Mouse (Mus musculus): ENCODE data around the gene Cd209a. TPM values are rescaled to one million over a fixed set of nuclear protein-coding genes. Genes with fewer than 3 reads are reported as not detected.

Gene Cd209a
- polyA plus RNA-seq, 1 experiment, result not detected

DNA sequence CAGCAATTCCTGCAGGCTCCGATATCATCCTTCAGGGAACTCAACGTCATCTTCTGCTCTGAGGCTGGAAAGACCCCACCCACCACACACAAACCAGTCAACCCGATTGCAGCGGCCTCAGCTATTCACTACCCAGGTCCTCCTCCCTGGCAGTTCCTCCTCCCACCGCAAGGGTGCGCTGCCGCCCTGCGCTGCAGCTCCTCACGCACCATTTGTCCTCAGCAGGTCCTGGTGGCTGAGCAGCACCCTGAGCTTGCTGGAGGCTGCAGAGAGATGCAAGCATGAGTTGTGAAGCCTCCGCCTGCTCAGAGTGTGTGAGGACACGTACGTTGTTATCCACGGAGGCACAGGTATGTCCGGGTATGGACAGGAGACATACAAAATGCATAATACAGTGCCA, 30.2 kb downstream of the Cd209a start:
- peak overlapping the region; percentile 59; the same call in 1 of the 2 replicates for H3K4me3 ChIP-seq (ENCODE audit: control insufficient read depth, low read depth, low read length)
- no peak overlapping the region for H3K27ac ChIP-seq (ENCODE audit: control insufficient read depth, insufficient read depth, low read depth, low read length)
- no peaks in the 10 kb centered on the region for H3K36me3 ChIP-seq (ENCODE audit: control insufficient read depth, insufficient read depth, low read length)
- TF ChIP-seq POLR2A (IDR thresholded peaks at IDR 0.05; ENCODE audit: control insufficient read depth, low read depth, low read length) (no peak), CTCF (IDR thresholded peaks at IDR 0.05; ENCODE audit: control insufficient read depth, insufficient read depth, insufficient replicate concordance, low read depth, low read length) (peak; percentile 100)
- H3K4me1 ChIP-seq (ENCODE audit: control insufficient read depth, insufficient read depth, low read length), result peaks cover 13% of the 10 kb centered on the region
- no peaks in the 10 kb centered on the region for H3K27me3 ChIP-seq (ENCODE audit: control insufficient read depth, insufficient read depth, low read length)

DNA sequence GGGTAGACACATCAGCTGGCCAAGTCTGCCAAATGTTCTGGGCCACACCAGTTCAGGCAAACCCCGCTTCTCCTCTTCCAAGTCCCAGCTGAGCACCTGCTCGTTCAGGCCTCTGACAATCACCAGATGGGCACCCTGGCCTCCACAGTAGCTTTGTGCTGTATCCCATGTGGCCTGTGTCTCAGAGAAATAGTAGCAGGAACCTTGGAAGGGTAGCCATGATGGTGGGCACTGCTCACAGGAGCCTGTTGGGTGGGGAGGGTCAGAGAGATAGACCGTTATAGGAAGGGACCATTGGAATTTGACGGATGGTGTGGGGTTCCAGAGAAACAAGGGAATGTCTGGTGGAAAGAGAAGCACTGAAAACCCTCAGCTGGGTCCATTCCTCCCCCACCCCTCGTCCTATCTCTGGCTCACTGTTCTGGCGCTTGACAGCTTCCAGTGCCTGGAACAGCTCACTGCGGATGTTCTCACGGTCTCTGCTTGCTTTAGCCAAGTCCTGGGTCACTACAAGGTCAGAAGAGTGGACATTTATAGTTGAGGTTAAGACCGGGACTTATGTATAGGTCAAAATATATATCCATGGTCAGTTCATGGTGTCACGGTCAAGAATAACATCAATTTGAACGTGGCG, 31.3 kb downstream of the Cd209a start:
- H3K27me3 ChIP-seq (ENCODE audit: control insufficient read depth, insufficient read depth, low read length), result no peaks in the 10 kb centered on the region
- TF ChIP-seq CTCF (IDR thresholded peaks at IDR 0.05; ENCODE audit: control insufficient read depth, insufficient read depth, insufficient replicate concordance, low read depth, low read length) (no peak), POLR2A (IDR thresholded peaks at IDR 0.05; ENCODE audit: control insufficient read depth, low read depth, low read length) (no peak)
- H3K27ac ChIP-seq (ENCODE audit: control insufficient read depth, insufficient read depth, low read depth, low read length), result no peak overlapping the region
- H3K4me3 ChIP-seq (ENCODE audit: control insufficient read depth, low read depth, low read length), result peak overlapping the region; percentile 65
- peaks cover 13% of the 10 kb centered on the region for H3K4me1 ChIP-seq (ENCODE audit: control insufficient read depth, insufficient read depth, low read length)
- H3K36me3 ChIP-seq (ENCODE audit: control insufficient read depth, insufficient read depth, low read length), result no peaks in the 10 kb centered on the region

DNA sequence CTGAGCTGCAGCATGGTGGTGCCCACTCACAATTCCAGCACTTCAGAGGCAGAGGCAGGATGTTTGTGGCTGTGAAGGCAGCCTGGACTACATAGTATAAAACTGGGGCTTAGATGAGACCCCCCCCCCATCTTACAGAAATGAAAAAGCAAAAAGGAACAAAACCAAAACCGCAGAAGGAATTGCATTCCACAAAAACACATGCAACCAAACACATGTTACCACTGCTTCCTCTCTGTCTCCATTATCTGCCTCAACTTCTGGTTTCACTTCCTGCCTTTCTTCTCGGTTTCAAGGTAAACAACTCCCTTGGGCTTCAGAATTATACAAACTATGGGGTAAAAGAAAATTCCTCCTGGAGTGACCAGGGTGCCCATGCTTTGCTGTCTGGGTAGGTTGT, 37.1 kb downstream of the Cd209a start:
- H3K27ac ChIP-seq (ENCODE audit: control insufficient read depth, insufficient read depth, low read depth, low read length), result no peak overlapping the region
- H3K4me3 ChIP-seq (ENCODE audit: control insufficient read depth, low read depth, low read length), result no peak overlapping the region
- no peaks in the 10 kb centered on the region for H3K27me3 ChIP-seq (ENCODE audit: control insufficient read depth, insufficient read depth, low read length)
- no peaks in the 10 kb centered on the region for H3K36me3 ChIP-seq (ENCODE audit: control insufficient read depth, insufficient read depth, low read length)
- no peaks in the 10 kb centered on the region for H3K4me1 ChIP-seq (ENCODE audit: control insufficient read depth, insufficient read depth, low read length)
- TF ChIP-seq POLR2A (IDR thresholded peaks at IDR 0.05; ENCODE audit: control insufficient read depth, low read depth, low read length) (no peak), CTCF (IDR thresholded peaks at IDR 0.05; ENCODE audit: control insufficient read depth, insufficient read depth, insufficient replicate concordance, low read depth, low read length) (no peak)

DNA sequence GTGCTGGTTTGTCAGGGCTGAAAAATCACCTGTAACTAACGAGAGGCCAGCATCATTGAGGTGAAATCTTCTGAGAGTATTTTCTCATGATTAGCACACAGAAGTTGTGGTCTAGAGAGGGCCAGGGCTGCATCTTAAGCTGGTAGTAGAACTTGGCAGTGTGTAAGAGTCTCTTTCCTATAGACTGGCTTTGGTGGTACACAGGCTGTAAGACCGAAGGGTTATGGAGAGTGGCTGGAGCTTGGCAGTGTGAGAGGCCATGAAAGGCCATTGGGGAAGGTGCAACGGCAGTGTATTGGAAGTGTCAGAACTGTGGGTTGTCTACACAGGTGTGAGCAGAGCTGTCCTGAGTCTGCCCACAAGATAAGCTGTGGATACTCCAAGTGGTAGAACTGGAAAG, 38.5 kb downstream of the Cd209a start:
- no peak overlapping the region for H3K27ac ChIP-seq (ENCODE audit: control insufficient read depth, insufficient read depth, low read depth, low read length)

DNA sequence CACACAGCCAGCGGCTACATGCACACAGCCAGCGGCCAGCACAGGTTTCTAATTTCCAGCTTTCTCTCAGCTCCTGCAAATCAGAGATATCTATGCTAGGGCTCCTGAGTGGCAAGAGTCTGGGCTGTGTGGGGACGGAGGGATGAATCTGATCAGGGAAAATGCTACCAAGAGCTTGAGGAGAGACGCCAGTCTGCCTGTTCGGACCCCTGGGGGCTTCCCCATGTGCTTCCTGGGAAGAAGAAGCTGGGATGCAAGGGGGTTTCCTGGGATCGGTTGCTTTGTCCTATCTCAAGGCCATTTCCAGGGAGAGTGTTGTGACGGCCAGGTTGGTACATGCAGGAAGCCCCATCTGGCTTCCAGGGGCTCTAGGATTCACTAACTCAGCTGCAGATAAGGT, 41.2 kb downstream of the Cd209a start:
- H3K27me3 ChIP-seq (ENCODE audit: control insufficient read depth, insufficient read depth, low read length), result no peaks in the 10 kb centered on the region
- H3K36me3 ChIP-seq (ENCODE audit: control insufficient read depth, insufficient read depth, low read length), result no peaks in the 10 kb centered on the region
- no peak overlapping the region for H3K27ac ChIP-seq (ENCODE audit: control insufficient read depth, insufficient read depth, low read depth, low read length)
- TF ChIP-seq CTCF (IDR thresholded peaks at IDR 0.05; ENCODE audit: control insufficient read depth, insufficient read depth, insufficient replicate concordance, low read depth, low read length) (no peak), POLR2A (IDR thresholded peaks at IDR 0.05; ENCODE audit: control insufficient read depth, low read depth, low read length) (no peak)
- no peak overlapping the region for H3K4me3 ChIP-seq (ENCODE audit: control insufficient read depth, low read depth, low read length)
- no peaks in the 10 kb centered on the region for H3K4me1 ChIP-seq (ENCODE audit: control insufficient read depth, insufficient read depth, low read length)

More for the DNA sequence above, 38.5 kb downstream of the Cd209a start:
- Histone ChIP-seq H3K4me1 (ENCODE audit: control insufficient read depth, insufficient read depth, low read length) (no peaks in the 10 kb centered on the region), H3K27me3 (ENCODE audit: control insufficient read depth, insufficient read depth, low read length) (no peaks in the 10 kb centered on the region), H3K4me3 (ENCODE audit: control insufficient read depth, low read depth, low read length) (no peak overlapping the region), H3K36me3 (ENCODE audit: control insufficient read depth, insufficient read depth, low read length) (no peaks in the 10 kb centered on the region)
- no peak for TF ChIP-seq CTCF (IDR thresholded peaks at IDR 0.05; ENCODE audit: control insufficient read depth, insufficient read depth, insufficient replicate concordance, low read depth, low read length)
- TF ChIP-seq POLR2A (IDR thresholded peaks at IDR 0.05; ENCODE audit: control insufficient read depth, low read depth, low read length), result no peak

DNA sequence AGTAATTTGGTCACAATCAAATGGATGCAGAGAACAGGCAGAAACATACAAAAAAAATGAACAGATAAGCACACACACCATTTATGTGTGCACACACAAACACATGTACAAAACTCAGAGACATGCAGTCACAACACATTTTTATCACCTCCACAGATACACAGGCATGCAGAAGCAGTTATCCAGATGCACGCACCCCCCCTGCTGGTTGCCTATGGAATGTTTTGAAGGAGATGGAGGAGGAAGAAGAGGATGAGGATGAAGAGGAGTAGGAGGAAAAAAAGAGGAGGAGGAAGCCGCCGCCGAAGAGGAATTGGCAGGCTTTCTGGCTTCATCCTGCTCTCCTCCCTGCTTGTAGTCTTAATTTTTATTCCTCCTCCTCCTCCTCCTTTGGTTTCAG, 43.1 kb downstream of the Cd209a start:
- H3K4me3 ChIP-seq (ENCODE audit: control insufficient read depth, low read depth, low read length), result no peak overlapping the region
- H3K27ac ChIP-seq (ENCODE audit: control insufficient read depth, insufficient read depth, low read depth, low read length), result no peak overlapping the region
- no peaks in the 10 kb centered on the region for H3K36me3 ChIP-seq (ENCODE audit: control insufficient read depth, insufficient read depth, low read length)
- TF ChIP-seq POLR2A (IDR thresholded peaks at IDR 0.05; ENCODE audit: control insufficient read depth, low read depth, low read length) (no peak), CTCF (IDR thresholded peaks at IDR 0.05; ENCODE audit: control insufficient read depth, insufficient read depth, insufficient replicate concordance, low read depth, low read length) (no peak)
- H3K27me3 ChIP-seq (ENCODE audit: control insufficient read depth, insufficient read depth, low read length), result no peaks in the 10 kb centered on the region
- no peaks in the 10 kb centered on the region for H3K4me1 ChIP-seq (ENCODE audit: control insufficient read depth, insufficient read depth, low read length)

DNA sequence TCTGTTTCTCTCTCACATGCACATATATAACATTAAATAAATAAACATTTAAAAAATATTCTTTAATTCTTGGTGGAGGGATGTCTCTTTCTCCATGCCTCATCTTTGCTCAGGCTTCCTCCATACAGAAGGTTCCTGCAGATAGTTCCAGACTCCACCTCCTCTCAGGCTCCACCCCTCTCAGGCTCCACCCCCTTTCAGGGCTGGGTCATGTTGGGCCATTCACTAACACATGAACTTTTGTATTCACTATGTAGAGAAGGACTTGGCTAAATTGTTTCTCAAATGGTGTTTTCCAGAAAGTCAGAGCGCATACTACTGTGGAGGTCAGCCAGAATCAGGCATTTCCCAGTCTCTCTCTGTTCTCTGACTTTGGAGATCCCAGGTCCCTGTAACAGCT, 47.3 kb downstream of the Cd209a start:
- H3K27ac ChIP-seq (ENCODE audit: control insufficient read depth, insufficient read depth, low read depth, low read length), result no peak overlapping the region
- no peak overlapping the region for H3K4me3 ChIP-seq (ENCODE audit: control insufficient read depth, low read depth, low read length)
- TF ChIP-seq POLR2A (IDR thresholded peaks at IDR 0.05; ENCODE audit: control insufficient read depth, low read depth, low read length) (no peak), CTCF (IDR thresholded peaks at IDR 0.05; ENCODE audit: control insufficient read depth, insufficient read depth, insufficient replicate concordance, low read depth, low read length) (no peak)
- H3K27me3 ChIP-seq (ENCODE audit: control insufficient read depth, insufficient read depth, low read length), result no peaks in the 10 kb centered on the region
- no peaks in the 10 kb centered on the region for H3K4me1 ChIP-seq (ENCODE audit: control insufficient read depth, insufficient read depth, low read length)
- H3K36me3 ChIP-seq (ENCODE audit: control insufficient read depth, insufficient read depth, low read length), result no peaks in the 10 kb centered on the region
